Mouse (Mus musculus): ENCODE measurements around the gene Usp46. TPM values are rescaled to one million over a fixed set of nuclear protein-coding genes. Genes with fewer than 3 reads are reported as not detected.
"Not testable (repeated sequence)": the region's sequence is repeated elsewhere in the genome, so short reads cannot be mapped to it uniquely, and the experiment has no call there.

Usp46 gene
- polyA plus RNA-seq, 1 experiment from 2014 or later: 44.0 TPM

DNA sequence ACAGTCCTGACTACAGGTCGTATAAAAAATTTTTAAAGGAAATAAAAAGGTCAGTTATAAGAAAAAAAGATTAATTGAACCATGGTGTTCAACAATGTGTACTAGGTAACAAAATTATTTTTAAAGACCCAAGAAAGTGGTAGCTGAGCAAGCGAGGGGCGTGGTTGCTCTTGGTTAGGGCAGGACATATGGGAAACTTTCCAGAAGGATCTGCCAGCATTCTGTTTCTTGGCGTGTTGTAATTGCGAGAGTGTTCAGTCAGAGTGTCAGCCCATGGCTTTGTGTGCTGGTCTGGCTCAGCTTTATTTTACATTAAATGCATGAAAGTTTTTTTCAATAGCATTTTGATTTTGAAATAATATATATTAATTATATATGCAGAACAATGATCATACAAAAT is 96.5 kb downstream of the Usp46 start:
- no peaks in the 10 kb centered on the region for H3K4me1 ChIP-seq
- no peaks in the 10 kb centered on the region for H3K27me3 ChIP-seq
- whole genome bisulfite sequencing: 84% methylated on average over 5 of the region's 5 CpGs

DNA sequence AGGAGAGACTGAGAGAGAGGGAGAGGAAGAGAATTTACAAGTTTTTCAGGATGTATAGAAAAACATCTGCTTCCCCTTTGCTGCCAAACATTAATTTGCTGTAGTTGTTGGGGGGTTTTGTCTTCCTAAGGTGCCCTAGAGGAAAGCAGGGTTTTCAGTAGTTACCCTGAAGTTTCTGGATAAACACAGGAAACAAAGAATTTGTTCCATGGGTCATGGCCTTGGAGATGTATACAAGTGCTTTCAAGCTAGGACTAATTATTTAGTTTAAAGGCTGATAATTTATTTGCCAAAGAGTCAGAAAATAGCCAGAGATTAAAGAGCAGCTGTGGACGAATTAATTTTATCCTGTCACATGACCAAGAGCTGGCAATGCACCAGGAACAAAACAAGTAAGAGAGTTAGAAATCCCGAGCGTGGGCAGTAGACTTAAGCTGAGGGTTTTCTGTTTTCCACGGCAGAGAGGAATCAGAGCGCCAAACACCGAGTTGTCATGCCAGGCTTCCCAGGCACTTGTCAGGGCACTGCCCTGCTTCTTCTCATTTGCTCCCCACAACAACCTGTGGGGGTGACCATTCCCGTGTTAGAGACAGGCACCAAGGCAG is 98.1 kb downstream of the Usp46 start:
- no peak overlapping the region for H3K9ac ChIP-seq
- no peak overlapping the region for H3K4me3 ChIP-seq
- WGBS: 54% methylated on average over 7 of the region's 7 CpGs
- no peaks in the 10 kb centered on the region for H3K27me3 ChIP-seq
- H3K4me2 ChIP-seq (replicated peaks): no peak overlapping the region
- no peak overlapping the region for H3K27ac ChIP-seq
- no peaks in the 10 kb centered on the region for H3K36me3 ChIP-seq
- no peaks in the 10 kb centered on the region for H3K9me3 ChIP-seq
- H3K4me1 ChIP-seq: no peaks in the 10 kb centered on the region
- no peak for ATAC-seq (ENCODE audit: insufficient number of reproducible peaks, insufficient read depth, low FRiP score, low TSS enrichment)

More for the DNA sequence above, 96.5 kb downstream of the Usp46 start:
- Histone ChIP-seq H3K4me2 (replicated peaks) (no peak overlapping the region), H3K27ac (no peak overlapping the region), H3K9ac (no peak overlapping the region), H3K36me3 (no peaks in the 10 kb centered on the region), H3K9me3 (no peaks in the 10 kb centered on the region), H3K4me3 (no peak overlapping the region)
- no peak for ATAC-seq (ENCODE audit: insufficient number of reproducible peaks, insufficient read depth, low FRiP score, low TSS enrichment)

DNA sequence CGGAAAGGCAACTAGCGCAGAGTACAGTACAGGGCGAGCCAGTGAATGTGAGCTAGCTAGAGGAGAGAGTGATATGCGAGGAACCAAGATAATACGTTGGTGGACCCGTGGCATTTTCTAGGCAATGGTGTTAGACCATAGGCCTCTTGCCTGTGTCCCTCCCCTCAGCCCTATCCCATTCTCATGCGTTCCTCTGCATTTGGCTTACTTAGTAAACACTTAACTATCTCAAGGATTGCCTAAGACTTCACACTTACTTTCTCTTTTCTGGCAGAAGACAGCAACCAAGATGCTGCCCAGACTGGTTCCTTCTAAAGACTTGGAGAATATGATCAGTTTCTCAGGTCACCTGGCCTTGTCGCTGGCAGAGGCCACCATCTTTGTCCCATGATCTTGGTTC is 98.9 kb downstream of the Usp46 start:
- 92% methylated on average over 8 of the region's 8 CpGs for WGBS
- no peaks in the 10 kb centered on the region for H3K36me3 ChIP-seq
- H3K9ac ChIP-seq: no peak overlapping the region
- no peak overlapping the region for H3K27ac ChIP-seq
- H3K4me3 ChIP-seq: no peak overlapping the region
- no peak for ATAC-seq (ENCODE audit: insufficient number of reproducible peaks, insufficient read depth, low FRiP score, low TSS enrichment)
- no peak overlapping the region for H3K4me2 ChIP-seq (replicated peaks)
- H3K9me3 ChIP-seq: no peaks in the 10 kb centered on the region
- no peaks in the 10 kb centered on the region for H3K4me1 ChIP-seq
- H3K27me3 ChIP-seq: no peaks in the 10 kb centered on the region

DNA sequence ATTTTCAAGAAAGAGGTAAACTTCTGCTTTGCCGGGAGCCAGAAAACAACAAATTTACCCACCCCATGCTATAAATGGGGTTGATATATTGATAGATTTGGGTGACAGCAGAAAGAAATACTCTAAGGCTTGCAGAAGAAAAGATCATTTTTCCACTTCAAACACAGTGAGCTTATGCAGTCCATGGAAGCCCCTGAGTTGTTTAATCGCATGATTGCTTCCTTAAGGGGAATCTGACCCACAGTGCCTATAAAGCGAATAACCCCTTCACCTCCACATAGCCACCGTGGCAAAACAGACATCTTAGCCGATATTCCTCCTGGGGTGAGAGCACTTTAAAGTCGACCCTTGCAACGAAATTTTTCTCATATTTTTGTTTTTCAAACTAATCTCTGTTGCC is 108.5 kb downstream of the Usp46 start:
- ATAC-seq (ENCODE audit: insufficient number of reproducible peaks, insufficient read depth, low FRiP score, low TSS enrichment): no peak
- 30% methylated on average over 7 of the region's 7 CpGs for WGBS
- no peaks in the 10 kb centered on the region for H3K27me3 ChIP-seq
- no peak overlapping the region for H3K9ac ChIP-seq
- no peak overlapping the region for H3K4me3 ChIP-seq
- peaks cover 6% of the 10 kb centered on the region; the same call in 1 of the 2 replicates for H3K4me1 ChIP-seq
- no peaks in the 10 kb centered on the region for H3K36me3 ChIP-seq
- H3K4me2 ChIP-seq (replicated peaks): no peak overlapping the region
- H3K27ac ChIP-seq: no peak overlapping the region
- H3K9me3 ChIP-seq: no peaks in the 10 kb centered on the region

DNA sequence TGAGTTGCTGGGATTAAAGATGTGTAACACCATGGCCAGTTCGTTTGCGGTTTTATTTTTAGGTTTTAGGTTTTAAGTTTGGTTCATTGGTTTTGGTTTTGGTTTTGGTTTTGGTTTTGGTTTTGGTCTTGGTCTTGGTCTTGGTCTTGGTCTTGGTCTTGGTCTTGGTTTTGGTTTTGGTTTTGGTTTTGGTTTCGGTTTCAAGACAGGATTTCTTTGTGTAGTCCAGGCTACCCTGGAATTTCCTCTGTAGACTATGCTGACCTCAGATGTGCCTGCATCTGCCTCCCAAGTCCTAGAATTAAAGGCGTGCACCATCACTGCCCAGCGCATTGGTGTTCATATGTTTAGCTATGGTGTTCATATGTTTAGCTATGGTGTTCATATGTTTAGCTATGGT is 109.6 kb downstream of the Usp46 start:
- not testable (repeated sequence) for H3K27ac ChIP-seq; H3K9ac ChIP-seq; H3K4me1 ChIP-seq; H3K36me3 ChIP-seq; H3K4me3 ChIP-seq; ATAC-seq (ENCODE audit: insufficient number of reproducible peaks, insufficient read depth, low FRiP score, low TSS enrichment); H3K4me2 ChIP-seq (replicated peaks); H3K9me3 ChIP-seq; H3K27me3 ChIP-seq
- WGBS: 95% methylated on average over 5 of the region's 5 CpGs

DNA sequence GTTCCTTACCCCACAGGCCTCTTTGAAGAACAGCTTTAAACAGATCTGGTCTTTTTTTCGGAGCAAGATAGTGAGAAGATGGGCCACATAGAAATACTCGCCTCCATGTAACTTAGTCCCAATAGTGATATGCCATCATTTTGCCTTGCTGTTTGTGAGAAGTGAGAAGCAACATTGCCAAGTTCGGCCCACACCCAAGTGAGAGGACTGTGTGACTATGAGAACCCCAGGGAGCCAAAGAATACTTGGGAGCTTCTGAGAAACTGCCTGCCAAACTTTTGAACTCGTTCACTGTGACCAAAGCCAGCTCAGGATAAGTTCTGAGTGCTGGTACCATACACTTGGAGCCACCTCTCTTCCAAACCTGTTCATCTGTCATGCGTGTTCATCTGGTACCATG is 110.1 kb downstream of the Usp46 start:
- Histone ChIP-seq H3K4me2 (replicated peaks) (no peak overlapping the region), H3K36me3 (no peaks in the 10 kb centered on the region), H3K4me1 (peaks cover 6% of the 10 kb centered on the region; the same call in 1 of the 2 replicates), H3K27ac (no peak overlapping the region), H3K9ac (no peak overlapping the region), H3K9me3 (no peaks in the 10 kb centered on the region), H3K4me3 (no peak overlapping the region), H3K27me3 (no peaks in the 10 kb centered on the region)
- WGBS: 93% methylated on average over 5 of the region's 5 CpGs
- ATAC-seq (ENCODE audit: insufficient number of reproducible peaks, insufficient read depth, low FRiP score, low TSS enrichment): no peak

DNA sequence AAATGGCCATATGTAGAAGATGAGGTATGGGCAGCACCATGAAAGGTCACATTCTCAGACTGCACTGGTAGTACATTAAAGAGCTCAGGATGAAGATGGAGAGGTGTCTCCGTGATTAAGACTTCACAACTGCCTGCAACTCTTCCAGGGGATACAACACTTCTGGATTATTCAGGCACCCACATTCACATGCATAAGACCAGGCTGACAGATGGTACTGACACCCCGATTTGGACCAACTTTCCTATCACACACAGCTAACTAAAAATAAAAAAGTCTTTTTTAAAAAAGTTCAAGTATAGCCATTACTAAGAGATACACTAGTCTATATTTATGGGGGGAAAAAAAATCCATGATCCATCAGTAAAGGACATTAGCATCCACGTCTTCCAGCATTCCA is 112.5 kb downstream of the Usp46 start:
- WGBS: 80% methylated on average over 3 of the region's 3 CpGs
- ATAC-seq (ENCODE audit: insufficient number of reproducible peaks, insufficient read depth, low FRiP score, low TSS enrichment): no peak

DNA sequence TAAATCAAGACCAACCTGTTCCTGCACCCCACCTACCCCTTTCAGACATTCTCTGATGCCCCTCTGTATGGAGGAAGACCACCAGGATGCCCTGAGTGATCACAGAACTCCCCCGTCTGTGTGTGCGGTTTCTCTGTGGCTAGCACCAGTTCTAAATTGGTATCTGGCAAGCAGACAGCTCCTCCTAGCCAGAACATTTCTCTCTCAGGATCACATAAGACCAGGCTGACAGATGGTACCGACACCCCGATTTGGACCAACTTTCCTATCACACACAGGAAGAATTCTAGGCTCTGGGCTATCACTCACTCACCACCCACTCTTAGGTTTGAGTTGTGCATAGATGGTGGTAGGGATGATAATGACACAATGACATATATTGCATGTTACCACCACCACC is 113.2 kb downstream of the Usp46 start:
- Histone ChIP-seq H3K9me3 (no peaks in the 10 kb centered on the region), H3K4me3 (no peak overlapping the region), H3K9ac (no peak overlapping the region), H3K36me3 (no peaks in the 10 kb centered on the region), H3K27ac (no peak overlapping the region), H3K4me2 (replicated peaks) (no peak overlapping the region), H3K4me1 (peaks cover 12% of the 10 kb centered on the region; the same call in 1 of the 2 replicates), H3K27me3 (no peaks in the 10 kb centered on the region)
- no peak for ATAC-seq (ENCODE audit: insufficient number of reproducible peaks, insufficient read depth, low FRiP score, low TSS enrichment)
- 94% methylated on average over 4 of the region's 4 CpGs for WGBS

More for the DNA sequence above, 112.5 kb downstream of the Usp46 start:
- Histone ChIP-seq H3K4me3 (no peak overlapping the region), H3K27ac (no peak overlapping the region), H3K9ac (no peak overlapping the region), H3K27me3 (no peaks in the 10 kb centered on the region), H3K4me2 (replicated peaks) (no peak overlapping the region), H3K36me3 (no peaks in the 10 kb centered on the region), H3K9me3 (no peaks in the 10 kb centered on the region), H3K4me1 (peaks cover 18% of the 10 kb centered on the region)

DNA sequence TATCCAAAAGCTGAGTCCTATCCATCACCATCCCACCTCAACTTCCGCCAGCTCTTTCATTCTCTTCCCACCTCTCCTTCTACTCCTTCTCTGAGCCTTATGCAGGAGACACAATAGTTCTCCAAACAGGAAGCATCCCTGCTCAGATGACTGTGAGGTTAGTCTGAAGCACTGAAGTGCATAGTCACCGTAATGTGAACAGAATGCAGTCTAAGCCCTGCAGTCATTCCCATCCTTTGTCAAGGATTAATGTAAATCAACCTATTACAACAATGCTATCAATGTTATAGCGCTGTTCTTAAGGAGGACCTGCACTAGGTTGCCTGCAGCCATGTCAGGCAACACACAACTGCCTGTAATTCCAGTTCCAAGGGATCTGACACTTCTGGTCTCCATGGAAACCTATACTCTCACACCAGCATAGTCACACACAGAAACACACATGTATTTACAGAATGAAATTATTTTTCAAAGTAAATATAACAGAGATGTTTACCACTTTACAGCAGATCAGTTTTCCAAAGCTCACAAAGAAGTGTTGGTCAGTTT is 115.1 kb downstream of the Usp46 start:
- no peaks in the 10 kb centered on the region for H3K9me3 ChIP-seq
- 84% methylated on average over 3 of the region's 3 CpGs for WGBS
- H3K4me3 ChIP-seq: no peak overlapping the region
- H3K36me3 ChIP-seq: no peaks in the 10 kb centered on the region
- no peak for ATAC-seq (ENCODE audit: insufficient number of reproducible peaks, insufficient read depth, low FRiP score, low TSS enrichment)
- no peak overlapping the region for H3K9ac ChIP-seq
- no peak overlapping the region for H3K27ac ChIP-seq
- H3K4me1 ChIP-seq: peaks cover 11% of the 10 kb centered on the region; the same call in 1 of the 2 replicates
- H3K27me3 ChIP-seq: no peaks in the 10 kb centered on the region
- no peak overlapping the region for H3K4me2 ChIP-seq (replicated peaks)

DNA sequence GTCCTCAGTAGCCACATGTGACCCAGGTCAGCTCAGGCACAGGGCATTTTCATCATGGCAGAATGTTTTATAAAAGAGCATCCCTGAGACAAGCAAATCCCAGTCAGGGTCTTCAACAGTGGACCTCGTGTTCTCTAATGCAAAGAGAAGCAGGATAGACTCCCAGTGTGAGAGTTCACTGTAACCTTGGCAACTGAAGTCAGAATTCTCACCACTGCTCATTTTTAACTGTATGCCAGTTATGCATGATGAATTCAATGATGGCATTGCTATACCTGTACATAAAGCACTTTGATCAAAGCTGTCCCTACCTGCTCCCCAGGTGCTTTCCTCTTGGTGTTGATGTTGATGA is 116.6 kb downstream of the Usp46 start:
- H3K4me2 ChIP-seq (replicated peaks): no peak overlapping the region
- H3K4me1 ChIP-seq: peaks cover 11% of the 10 kb centered on the region; the same call in 1 of the 2 replicates
- no peak for ATAC-seq (ENCODE audit: insufficient number of reproducible peaks, insufficient read depth, low FRiP score, low TSS enrichment)
- 51% methylated on average over 1 of the region's 1 CpGs for WGBS
- no peaks in the 10 kb centered on the region for H3K27me3 ChIP-seq
- H3K4me3 ChIP-seq: no peak overlapping the region
- H3K9me3 ChIP-seq: no peaks in the 10 kb centered on the region
- peak overlapping the region; percentile 17 for H3K27ac ChIP-seq
- H3K36me3 ChIP-seq: no peaks in the 10 kb centered on the region
- no peak overlapping the region for H3K9ac ChIP-seq

DNA sequence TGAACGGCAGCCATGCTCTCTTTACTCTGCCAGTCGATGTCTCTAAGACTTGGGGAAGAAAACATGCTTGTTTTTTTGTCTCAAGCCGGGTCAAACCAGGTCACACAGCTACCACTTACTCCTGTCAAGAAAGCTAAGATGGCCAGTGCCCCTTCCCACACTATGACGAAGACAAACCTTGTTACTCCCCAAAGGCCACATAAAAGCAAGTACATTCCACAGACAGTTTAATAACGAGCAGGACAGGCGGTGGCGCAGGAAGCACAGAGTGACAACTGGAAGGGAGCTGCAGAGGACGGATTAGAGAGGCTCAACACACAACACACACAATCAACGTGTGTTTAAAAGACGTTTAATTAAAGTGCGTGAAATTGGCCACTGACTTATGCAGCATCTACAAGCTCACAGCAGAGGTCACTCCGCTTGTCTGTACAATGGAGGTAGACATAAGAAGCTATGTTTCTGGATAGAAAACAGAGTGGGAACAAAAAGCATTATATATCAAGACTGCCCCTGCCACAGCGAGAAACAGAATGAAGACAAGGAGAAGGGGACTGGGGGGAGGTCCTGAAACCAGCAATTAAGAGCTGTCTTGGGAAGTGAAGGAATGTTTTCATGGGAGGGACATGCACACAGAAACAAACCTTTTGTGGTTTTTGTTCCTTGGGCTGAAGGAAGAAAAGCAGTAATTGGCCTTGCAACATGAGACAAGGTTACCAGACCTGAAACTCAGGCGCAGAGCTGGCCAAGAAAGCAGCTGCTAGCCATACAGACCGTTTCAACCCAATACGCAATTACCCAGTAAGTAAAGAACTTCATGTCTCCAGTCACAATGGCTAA is 117.2 kb downstream of the Usp46 start:
- Histone ChIP-seq H3K9ac (no peak overlapping the region), H3K27ac (peak overlapping the region; percentile 17), H3K9me3 (no peaks in the 10 kb centered on the region), H3K36me3 (no peaks in the 10 kb centered on the region), H3K4me3 (no peak overlapping the region), H3K4me1 (peaks cover 11% of the 10 kb centered on the region; the same call in 1 of the 2 replicates), H3K27me3 (no peaks in the 10 kb centered on the region), H3K4me2 (replicated peaks) (no peak overlapping the region)
- no peak for ATAC-seq (ENCODE audit: insufficient number of reproducible peaks, insufficient read depth, low FRiP score, low TSS enrichment)
- 28% methylated on average over 16 of the region's 16 CpGs for WGBS
